Mouse (Mus musculus): ENCODE data around the gene Qk.

The Qk gene

GRCm38 (mm10) chr17:10326596-10327045, 7.0 kb upstream of the Qk start:
- DNase-seq (ENCODE audit: low spot score in 2 of 2), result no peak

GRCm38 (mm10) chr17:10325921-10326320, 6.3 kb upstream of the Qk start:
- no peak for DNase-seq (ENCODE audit: low spot score in 2 of 2)

- no peak for DNase-seq (ENCODE audit: low spot score in 2 of 2)
These were observed 2.1 kb upstream of the Qk start for GRCm38 (mm10) chr17:10321754-10322153.

DNA sequence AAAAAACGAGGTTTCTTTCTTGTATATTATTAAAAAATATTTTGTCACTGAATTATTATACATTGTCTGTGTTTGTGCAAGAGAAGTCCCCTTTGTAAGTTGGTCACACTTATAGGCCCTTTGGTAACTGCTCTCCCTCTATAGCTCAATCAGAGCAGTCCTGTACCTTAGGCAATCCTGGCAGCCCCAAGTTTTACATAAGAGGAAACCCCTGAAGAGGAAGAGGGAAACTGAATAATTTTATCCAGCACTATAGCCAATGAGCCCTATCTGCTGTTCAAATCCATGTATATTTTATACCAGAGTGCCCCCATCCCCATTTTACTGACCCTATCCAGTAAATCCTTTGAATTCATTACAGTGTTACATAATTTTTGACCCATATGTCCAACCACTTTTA, 1.4 kb upstream of the Qk start:
- no peak for DNase-seq (ENCODE audit: low spot score in 2 of 2)

DNA sequence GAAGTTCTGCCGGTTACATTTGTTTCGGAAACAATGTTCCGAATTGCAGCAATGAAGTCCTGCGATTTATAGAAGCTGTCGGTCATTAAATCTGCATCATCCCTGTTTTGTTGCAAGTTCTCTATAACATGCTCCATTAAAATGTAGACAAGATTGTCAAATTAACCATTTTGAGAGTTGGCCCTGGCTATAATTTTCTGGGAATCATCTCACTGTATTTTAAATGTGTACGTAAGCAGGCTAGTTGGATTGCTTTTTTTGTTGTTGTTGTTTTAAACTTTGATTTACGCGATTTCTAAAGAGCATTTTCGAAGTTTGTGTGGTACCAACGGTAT, 769 bp upstream of the Qk start:
- DNase-seq (ENCODE audit: low spot score in 2 of 2), result no peak

- no peak for DNase-seq (ENCODE audit: low spot score in 2 of 2)
These were observed 296 bp downstream of the Qk start for GRCm38 (mm10) chr17:10319431-10319684.

- peak; percentile 41 to 67 for DNase-seq (ENCODE audit: low spot score in 2 of 2)
These were observed 858 bp downstream of the Qk start for GRCm38 (mm10) chr17:10318561-10319430.

GRCm38 (mm10) chr17:10317981-10318551, 1.6 kb downstream of the Qk start:
- DNase-seq (ENCODE audit: low spot score in 2 of 2), result peak in 1 of 2 experiments; percentile 50

DNA sequence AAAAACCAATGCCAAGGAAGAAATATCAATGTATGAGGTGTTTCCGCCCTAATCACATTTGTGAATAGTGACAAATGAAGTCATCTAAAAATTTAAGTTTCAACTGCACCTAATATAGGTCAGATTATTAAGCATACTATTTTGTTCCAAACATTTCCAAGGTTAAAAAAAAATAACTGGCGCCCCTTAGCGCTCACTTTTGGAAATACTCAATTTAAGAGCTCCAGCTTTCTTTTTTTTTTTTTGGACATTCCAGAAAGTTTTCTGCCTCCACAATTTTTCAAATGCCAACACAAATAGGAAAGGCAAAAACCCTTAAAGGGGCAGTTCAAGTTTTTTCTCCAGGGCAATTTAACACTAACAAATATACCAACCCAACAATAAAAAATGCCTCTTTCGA, 2.5 kb downstream of the Qk start:
- DNase-seq (ENCODE audit: low spot score in 2 of 2), result peak in 1 of 2 experiments; percentile 58

DNA sequence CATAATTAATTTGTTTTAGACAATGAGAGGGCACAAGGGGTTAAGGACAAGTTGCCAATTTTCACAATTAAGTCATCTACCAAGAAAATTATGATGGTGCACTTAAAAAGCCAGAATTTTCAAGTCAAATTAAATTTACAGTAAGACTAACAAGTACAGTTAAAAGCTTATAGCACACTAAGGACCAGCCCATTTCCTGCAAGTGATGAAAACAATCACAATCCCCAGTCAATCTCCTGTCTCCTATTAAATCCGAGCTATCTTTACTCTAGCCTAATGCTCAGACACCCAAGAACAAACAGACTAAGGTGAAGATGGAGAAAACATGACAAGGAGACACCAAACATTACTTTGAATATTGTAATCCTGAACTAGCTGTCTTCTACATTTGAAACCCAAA, 3.2 kb downstream of the Qk start:
- DNase-seq (ENCODE audit: low spot score in 2 of 2), result no peak

GRCm38 (mm10) chr17:10310046-10310445, 9.6 kb downstream of the Qk start:
- DNase-seq (ENCODE audit: low spot score in 2 of 2), result no peak

DNA sequence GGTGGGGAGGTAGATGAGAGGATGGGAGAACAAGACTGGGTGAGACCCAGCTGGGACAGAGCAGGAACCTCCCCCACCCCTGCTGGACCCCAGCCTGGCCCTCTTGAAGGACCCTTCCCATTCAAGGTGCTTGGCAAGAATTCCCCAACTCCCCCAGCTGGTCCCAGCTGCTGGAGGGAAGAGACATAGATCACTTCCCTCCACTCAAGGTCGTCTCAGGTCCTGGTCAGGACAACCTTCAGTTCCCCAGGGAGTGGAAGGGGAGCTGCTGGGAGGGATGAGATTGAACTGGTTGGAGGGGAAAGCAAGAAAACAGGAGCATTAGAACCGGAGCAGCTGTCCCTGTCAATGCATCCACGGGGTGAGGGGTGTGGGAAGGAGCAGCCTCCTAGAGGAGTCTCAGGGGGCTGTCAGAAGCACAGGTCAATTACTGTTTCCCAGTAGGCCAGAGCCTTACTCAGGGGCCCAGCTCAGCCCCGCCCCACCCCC, 10.5 kb downstream of the Qk start:
- no peak for DNase-seq (ENCODE audit: low spot score in 2 of 2)

- no peak for DNase-seq (ENCODE audit: low spot score in 2 of 2)
These were observed 13.2 kb downstream of the Qk start for GRCm38 (mm10) chr17:10306424-10306823.

GRCm38 (mm10) chr17:10304001-10304400, 15.7 kb downstream of the Qk start:
- no peak for DNase-seq (ENCODE audit: low spot score in 2 of 2)

DNA sequence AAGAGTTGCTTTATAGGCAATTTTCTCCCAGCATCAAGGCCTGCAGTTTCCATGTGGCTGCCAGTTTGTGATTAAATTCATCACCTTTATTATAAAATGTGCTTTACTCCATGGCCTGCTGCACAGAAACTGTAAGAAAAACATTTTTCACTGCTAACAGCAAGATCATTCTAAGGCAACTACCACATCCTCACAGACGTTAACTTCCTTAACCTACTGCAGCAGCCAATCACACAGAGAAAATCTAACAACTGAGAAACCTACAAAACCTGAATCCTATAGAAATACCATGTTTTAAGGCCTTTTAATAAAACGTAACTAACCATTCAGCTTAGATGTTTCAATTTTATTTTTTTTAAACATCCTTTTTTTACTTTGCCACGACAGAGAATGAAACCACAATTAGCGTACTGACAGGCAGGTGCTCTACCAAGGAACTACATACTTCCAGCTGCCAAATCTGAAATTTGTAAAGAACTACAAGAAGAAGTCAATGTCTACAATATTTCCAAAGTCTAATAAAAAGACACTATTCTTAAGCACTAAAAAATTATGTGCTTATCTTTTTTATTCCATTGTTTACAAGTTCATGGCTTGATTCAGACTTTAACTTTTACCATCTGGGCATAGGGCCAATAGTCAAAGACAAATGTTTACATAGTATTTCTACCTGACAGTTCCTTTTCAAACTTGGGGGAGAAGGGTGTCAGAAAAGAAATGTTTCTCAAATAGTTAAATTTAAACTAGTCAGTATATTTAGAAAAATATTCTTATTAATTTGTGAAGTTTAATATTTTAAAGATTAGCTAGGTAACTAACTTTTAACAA, 18.5 kb downstream of the Qk start:
- no peak for DNase-seq (ENCODE audit: low spot score in 2 of 2)

DNA sequence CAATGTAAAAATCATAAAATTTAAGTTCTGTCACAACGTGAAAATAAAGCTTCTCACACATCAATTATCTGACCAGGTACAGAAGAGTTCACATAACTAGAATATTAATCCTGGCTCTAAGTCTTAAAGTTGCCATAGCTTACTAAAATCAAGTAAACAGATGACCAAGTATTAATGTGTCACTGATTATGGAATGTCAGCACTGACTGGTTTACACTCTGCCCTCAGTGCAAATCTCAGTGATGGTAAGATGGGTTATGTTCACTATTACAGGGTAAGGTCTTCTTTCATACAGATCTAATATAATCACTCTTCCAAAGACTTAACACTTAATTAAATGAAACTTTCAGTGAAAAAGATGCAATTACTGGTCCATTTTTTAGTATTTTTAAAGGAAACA, 20.3 kb downstream of the Qk start:
- DNase-seq (ENCODE audit: low spot score in 2 of 2), result no peak

- DNase-seq (ENCODE audit: low spot score in 2 of 2), result no peak
These were observed 27.1 kb downstream of the Qk start for GRCm38 (mm10) chr17:10292520-10292919.

- no peak for DNase-seq (ENCODE audit: low spot score in 2 of 2)
These were observed 34.9 kb downstream of the Qk start for GRCm38 (mm10) chr17:10284772-10285171.

- no peak for DNase-seq (ENCODE audit: low spot score in 2 of 2)
These were observed 40.1 kb downstream of the Qk start for GRCm38 (mm10) chr17:10279532-10279931.

DNA sequence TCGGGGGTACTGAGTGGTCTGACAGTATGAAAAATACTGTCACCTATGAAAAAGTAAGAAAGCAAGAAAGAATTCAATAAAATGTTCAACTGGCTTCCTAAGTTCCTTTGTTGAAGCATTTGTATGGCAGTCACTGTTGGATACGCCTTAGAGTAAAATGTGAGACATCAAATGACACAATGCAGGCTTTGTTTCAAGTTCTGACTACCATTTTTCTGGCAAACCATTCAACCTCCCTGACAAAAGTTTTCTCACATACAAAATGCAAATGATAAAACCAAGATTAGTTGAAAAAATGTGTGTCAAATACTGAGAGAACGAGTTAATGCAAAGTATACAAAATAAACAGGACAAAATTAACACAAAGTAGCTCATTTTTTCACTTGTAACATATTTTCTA, 50.1 kb downstream of the Qk start:
- no peak for DNase-seq (ENCODE audit: low spot score in 2 of 2)

GRCm38 (mm10) chr17:10268468-10268867, 51.2 kb downstream of the Qk start:
- no peak for DNase-seq (ENCODE audit: low spot score in 2 of 2)

GRCm38 (mm10) chr17:10266207-10266606, 53.4 kb downstream of the Qk start:
- DNase-seq (ENCODE audit: low spot score in 2 of 2), result no peak
